Mouse (Mus musculus) embryonic facial prominence, embryonic 15.5 days (tissue): Measurements from ENCODE around the gene Icam2. TPM values are rescaled to one million over a fixed set of nuclear protein-coding genes. Genes with fewer than 3 reads are reported as not detected.
A peak's percentile ranks its signal among the peaks of the same experiment; 100 is the strongest.

ENCODE experiments used
- ATAC-seq: fragments of 200-750 bp; cut with Nextera tagmentation; 2 replicates; pipeline ENCODE4 v1.8.0; 2017; ENCODE audit warnings: low read depth, moderate TSS enrichment; ENCODE audit not compliant: insufficient number of reproducible peaks, low FRiP score, low TSS enrichment
- H3K27ac ChIP-seq: fragments of 300-500 bp; sonication (generic); replicated peaks from 2 replicates; pipeline ENCODE4 v1.5.1; 2015; ENCODE audit warnings: mild to moderate bottlenecking, inconsistent platforms
- H3K27me3 ChIP-seq: fragments of 300-500 bp; sonication (generic); 2 replicates; pipeline ENCODE4 v1.6.1; 2015; ENCODE audit warnings: inconsistent platforms
- H3K36me3 ChIP-seq: fragments of 300-500 bp; sonication (generic); 2 replicates; pipeline ENCODE4 v1.6.1; 2015; ENCODE audit warnings: mild to moderate bottlenecking, inconsistent platforms
- H3K4me1 ChIP-seq: fragments of 300-500 bp; sonication (generic); 2 replicates; pipeline ENCODE4 v1.6.1; 2015; ENCODE audit warnings: inconsistent platforms
- H3K4me2 ChIP-seq: fragments of 300-500 bp; sonication (generic); replicated peaks from 2 replicates; pipeline ENCODE4 v1.6.1; 2015; ENCODE audit warnings: mild to moderate bottlenecking, inconsistent platforms
- H3K4me3 ChIP-seq: fragments of 300-500 bp; sonication (generic); replicated peaks from 2 replicates; pipeline ENCODE4 v1.5.1; 2015; ENCODE audit warnings: mild to moderate bottlenecking, inconsistent platforms
- H3K9ac ChIP-seq: fragments of 300-500 bp; sonication (generic); 2 replicates; pipeline ENCODE4 v1.6.1; 2015; ENCODE audit warnings: inconsistent platforms
- H3K9me3 ChIP-seq: fragments of 300-500 bp; sonication (generic); replicated peaks from 2 replicates; pipeline ENCODE4 v1.6.1; 2016; ENCODE audit warnings: inconsistent platforms
- WGBS: fragments of 180-500 bp; shearing (Covaris S2); methylation state at CpG from one replicate; pipeline ENCODE4 v1.1.7; 2015; 5-methylcytosine and 5-hydroxymethylcytosine counted together
- polyA plus RNA-seq: library from polyadenylated mRNA; unstranded; fragments of >200 nt; fragmentation: Nextera tagmentation; extraction: Ambion mirVana; gene quantifications from 2 replicates; pipeline ENCODE4 v1.2.1, GENCODE M21; 2015

Icam2 gene
- polyA plus RNA-seq, 1 experiment from 2014 or later = 43.2 TPM

DNA sequence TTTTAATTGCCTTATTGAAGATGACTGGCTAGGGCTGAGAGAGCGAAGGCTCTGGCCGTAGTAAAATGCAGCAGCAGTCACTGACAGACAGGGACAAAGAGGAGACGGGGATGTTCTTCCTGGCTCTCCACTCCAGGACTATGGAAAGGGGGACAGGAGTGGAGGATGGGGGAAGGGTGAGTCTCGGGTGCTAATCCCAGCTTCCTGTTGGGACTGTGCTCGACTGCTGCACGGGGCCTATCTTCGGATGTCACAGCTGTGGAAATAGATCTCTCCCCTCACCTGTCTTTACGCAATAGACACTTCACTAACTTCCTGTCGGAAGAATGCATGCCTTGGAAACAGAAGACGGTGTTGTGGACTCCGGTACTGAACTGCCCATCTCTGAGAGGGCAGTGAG is 13.9 kb downstream of the Icam2 start:
- peak overlapping the region; percentile 17; the same call in 1 of the 2 replicates for H3K27ac ChIP-seq
- H3K4me2 ChIP-seq = no peak overlapping the region
- H3K27me3 ChIP-seq = no peaks in the 10 kb centered on the region
- no peak overlapping the region for H3K4me3 ChIP-seq
- no peaks in the 10 kb centered on the region for H3K9me3 ChIP-seq
- peaks cover 15% of the 10 kb centered on the region for H3K4me1 ChIP-seq
- H3K9ac ChIP-seq = no peak overlapping the region
- H3K36me3 ChIP-seq = no peaks in the 10 kb centered on the region
- ATAC-seq = peak; percentile 23; the same call in 1 of the 2 replicates
- WGBS = 37% methylated on average over 11 of the region's 11 CpGs

DNA sequence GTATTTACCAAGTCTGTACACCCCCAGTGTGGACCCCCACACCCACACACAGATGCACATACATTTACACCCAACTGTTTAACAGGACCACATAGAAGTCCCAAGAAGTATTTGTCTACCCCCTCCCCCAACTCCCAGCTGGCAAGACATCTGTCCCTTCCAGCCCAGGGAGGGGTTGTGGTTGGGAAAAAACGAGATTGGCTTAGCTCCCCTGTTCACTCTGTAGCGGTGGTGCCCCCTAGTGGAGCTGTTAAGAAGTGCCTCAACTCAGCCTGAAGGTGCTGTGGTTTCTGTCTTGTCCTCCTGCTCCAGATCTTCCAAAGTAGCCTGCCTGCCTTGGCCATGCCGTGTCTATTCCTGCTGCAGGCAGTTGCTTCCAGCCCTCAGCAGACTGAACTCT is 21.6 kb downstream of the Icam2 start:
- no peak overlapping the region for H3K27ac ChIP-seq
- no peak overlapping the region for H3K4me3 ChIP-seq
- WGBS = 11% methylated on average over 3 of the region's 3 CpGs
- H3K27me3 ChIP-seq = no peaks in the 10 kb centered on the region
- H3K9ac ChIP-seq = no peak overlapping the region
- peak; percentile 52 for ATAC-seq
- no peaks in the 10 kb centered on the region for H3K36me3 ChIP-seq
- H3K4me1 ChIP-seq = peaks cover 18% of the 10 kb centered on the region
- no peaks in the 10 kb centered on the region for H3K9me3 ChIP-seq
- no peak overlapping the region for H3K4me2 ChIP-seq

DNA sequence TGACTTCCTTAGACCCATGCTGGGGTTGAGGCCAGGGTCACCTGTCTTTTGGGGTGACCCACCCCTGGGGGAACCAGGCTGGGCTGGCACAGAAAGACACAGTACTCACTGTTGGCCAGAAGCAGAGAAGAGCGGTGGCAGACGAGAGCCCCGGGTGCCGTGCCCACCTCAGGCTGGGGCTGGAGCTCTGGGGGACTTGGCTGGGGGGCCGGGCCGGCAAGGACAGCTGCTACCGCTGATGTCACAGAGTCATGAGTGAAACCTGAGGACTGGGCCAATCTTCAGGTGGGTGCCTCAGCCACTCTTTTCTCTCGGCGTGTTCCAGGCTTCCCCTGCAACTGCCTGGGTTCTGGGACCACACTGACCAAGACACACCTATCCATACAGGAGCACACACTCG is 22.5 kb downstream of the Icam2 start, which contains the start of gene Prr29:
Gene Prr29, plus strand, starts transcription at position 107 of the 400 bp plus-strand sequence.
- 44% methylated on average over 10 of the region's 10 CpGs for WGBS
- no peak within 1 kb of the TSS for H3K4me3 ChIP-seq
- no peaks in the 10 kb centered on the region for H3K27me3 ChIP-seq
- H3K4me1 ChIP-seq = peaks cover 18% of the 10 kb centered on the region
- ATAC-seq = no peak
- peak within 1 kb of the TSS; percentile 27; the same call in 1 of the 2 replicates for H3K4me2 ChIP-seq
- H3K27ac ChIP-seq = no peak within 1 kb of the TSS
- H3K9ac ChIP-seq = no peak within 1 kb of the TSS
- H3K36me3 ChIP-seq = no peaks in the 10 kb centered on the region
- H3K9me3 ChIP-seq = no peaks in the 10 kb centered on the region

DNA sequence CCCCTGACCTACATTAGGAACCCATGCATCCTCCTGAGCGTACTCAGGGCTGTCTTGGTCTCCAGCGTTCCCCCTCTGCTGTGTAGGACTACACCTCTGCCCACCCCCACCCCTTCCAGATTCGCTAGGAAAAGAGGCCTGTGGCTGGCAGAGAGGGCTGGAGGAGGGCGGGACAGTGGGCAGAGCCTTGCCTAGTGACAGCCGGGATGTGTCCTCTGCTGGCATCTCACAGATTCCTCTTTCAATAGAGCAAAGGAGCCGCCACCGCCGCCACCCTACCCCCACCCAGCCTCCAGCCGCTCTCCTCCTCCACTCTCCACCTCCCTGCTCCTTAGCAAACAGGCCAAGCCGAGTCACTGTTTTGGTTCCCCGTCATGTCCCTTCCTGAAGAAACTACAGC is 23.2 kb downstream of the Icam2 start:
- Histone ChIP-seq H3K9me3 (no peaks in the 10 kb centered on the region), H3K36me3 (no peaks in the 10 kb centered on the region), H3K4me1 (peaks cover 18% of the 10 kb centered on the region), H3K27ac (no peak overlapping the region), H3K4me3 (no peak overlapping the region), H3K27me3 (no peaks in the 10 kb centered on the region), H3K9ac (no peak overlapping the region), H3K4me2 (peak overlapping the region; percentile 27; the same call in 1 of the 2 replicates)
- 11% methylated on average over 11 of the region's 11 CpGs for WGBS
- peak; percentile 31; the same call in 1 of the 2 replicates for ATAC-seq

DNA sequence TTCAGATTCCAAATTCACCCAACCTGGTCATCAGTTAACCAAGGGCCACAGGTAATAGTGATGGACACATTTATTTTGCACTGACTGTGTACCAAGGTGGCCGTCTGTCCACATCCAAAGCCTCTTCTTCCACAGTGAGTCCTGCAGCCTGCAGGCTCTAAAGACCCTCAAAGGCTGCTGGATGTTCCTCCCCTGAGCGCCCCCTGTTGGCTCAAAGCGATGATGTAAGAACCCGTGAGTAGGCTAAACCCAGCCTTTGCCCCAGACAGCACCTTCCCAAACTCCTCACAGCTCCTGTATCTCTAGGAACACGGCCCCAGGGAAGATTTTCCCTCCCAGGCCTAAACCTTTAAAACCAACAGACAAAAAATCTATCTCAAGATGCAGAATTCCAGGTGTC is 28.5 kb downstream of the Icam2 start:
- Histone ChIP-seq H3K9me3 (no peaks in the 10 kb centered on the region), H3K4me1 (no peaks in the 10 kb centered on the region), H3K9ac (no peak overlapping the region), H3K4me3 (no peak overlapping the region), H3K27ac (no peak overlapping the region), H3K36me3 (no peaks in the 10 kb centered on the region), H3K27me3 (no peaks in the 10 kb centered on the region), H3K4me2 (no peak overlapping the region)
- WGBS = 21% methylated on average over 5 of the region's 5 CpGs
- no peak for ATAC-seq

DNA sequence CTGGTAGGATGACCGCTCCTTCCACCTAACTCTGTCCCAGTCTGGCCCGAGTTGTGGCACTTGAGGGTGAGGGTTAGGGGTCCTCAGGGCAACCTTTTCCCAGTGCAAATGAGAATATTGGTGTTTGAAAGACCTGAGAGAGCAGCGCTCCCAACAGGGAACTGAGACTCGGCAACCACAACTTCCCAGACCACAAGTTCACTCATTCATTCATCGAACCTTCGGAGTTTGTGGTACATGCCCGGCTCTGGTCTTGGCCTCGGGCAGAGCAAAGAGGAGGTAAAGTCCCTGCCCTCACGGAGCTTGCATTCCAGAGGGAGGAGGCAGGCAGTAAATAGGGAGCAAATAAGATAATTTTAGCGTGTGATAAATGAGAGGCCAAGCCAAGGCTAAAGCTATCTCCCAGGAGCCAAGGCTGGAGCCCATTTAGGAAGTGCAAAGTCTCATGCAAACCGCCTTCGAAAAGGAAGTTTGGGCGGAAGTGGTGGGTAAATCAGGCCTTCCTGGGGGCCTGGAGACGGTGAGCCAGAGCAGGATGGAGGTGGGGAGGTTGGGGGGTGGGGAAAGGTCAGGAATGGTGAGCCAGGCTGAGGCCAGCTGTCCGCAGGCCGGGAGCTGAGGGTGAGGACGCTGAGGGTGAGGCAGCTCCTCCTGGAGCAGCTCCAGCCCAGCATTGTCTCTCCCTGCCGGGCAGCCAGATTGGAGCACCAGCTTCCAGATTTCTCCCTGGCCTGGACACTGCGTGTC is 32.3 kb downstream of the Icam2 start:
- no peaks in the 10 kb centered on the region for H3K36me3 ChIP-seq
- H3K4me3 ChIP-seq = no peak overlapping the region
- H3K27me3 ChIP-seq = no peaks in the 10 kb centered on the region
- no peak for ATAC-seq
- H3K4me2 ChIP-seq = no peak overlapping the region
- no peaks in the 10 kb centered on the region for H3K4me1 ChIP-seq
- H3K27ac ChIP-seq = no peak overlapping the region
- no peaks in the 10 kb centered on the region for H3K9me3 ChIP-seq
- 61% methylated on average over 19 of the region's 19 CpGs for WGBS
- H3K9ac ChIP-seq = no peak overlapping the region

DNA sequence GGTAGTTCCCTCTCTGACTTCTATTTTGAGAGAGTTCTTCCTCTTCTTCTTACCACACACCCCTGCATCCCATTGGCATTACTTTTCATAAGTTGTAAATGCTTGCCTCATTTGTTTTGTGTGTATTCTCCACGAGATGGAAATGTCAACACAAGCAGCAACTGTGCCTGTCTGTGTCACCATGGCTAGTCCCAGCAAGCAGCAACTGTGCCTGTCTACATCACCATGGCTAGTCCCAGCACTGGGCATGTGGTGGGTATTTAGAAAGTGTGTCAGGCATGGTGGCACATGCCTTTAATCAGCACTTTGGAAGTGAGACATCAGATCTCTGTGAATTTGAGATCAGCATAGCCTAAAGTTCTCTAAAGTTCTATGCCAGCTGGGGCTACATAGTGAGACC is 33.7 kb downstream of the Icam2 start:
- Histone ChIP-seq H3K27ac (no peak overlapping the region), H3K36me3 (no peaks in the 10 kb centered on the region), H3K9me3 (no peaks in the 10 kb centered on the region), H3K27me3 (no peaks in the 10 kb centered on the region), H3K4me1 (no peaks in the 10 kb centered on the region), H3K4me2 (no peak overlapping the region), H3K4me3 (no peak overlapping the region), H3K9ac (no peak overlapping the region)
- 56% methylated on average over 1 of the region's 1 CpGs for WGBS
- ATAC-seq = no peak

DNA sequence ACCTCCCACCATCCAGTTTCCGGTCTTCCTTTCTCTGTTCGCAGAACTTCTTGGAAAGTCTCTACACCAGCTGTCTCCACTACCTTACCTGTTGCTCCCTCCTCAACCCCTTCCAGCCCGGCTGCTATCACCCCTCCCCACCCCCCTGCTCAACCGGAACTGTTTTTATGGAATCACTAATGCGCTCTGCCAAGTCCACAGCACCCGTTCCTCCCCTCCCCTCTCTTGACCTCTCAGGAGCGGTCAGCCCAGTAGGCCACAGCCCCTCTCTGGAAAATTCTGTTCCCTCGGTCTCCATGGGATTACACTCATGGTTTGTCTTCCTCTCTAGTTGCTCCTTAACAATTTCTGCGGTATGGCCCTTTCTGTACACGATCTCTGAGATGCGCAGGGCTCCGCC is 34.7 kb downstream of the Icam2 start, which contains the start of gene Scn4a:
Gene Scn4a, minus strand, starts transcription at position 101 of the 400 bp plus-strand sequence.
- no peaks in the 10 kb centered on the region for H3K27me3 ChIP-seq
- 83% methylated on average over 12 of the region's 12 CpGs for WGBS

DNA sequence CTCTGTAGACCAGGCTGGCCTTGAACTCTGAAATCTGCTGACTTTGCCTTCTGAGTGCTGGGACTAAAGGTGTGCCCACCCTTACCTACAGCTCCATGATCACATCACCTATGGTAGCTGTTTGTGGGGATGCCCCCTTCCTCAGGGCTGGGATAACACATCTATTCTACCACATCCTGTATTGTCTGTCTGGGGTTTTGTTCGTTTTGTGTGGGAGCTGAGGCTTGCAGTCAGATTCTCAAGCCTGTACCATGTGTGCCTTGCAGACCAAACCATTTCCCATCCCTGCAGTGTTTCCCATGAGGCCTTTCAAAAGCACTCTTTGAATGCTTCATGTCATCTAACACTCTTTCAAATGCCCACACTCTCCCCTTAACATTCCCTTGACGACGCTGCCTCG is 35.9 kb downstream of the Icam2 start:
- Histone ChIP-seq H3K36me3 (no peaks in the 10 kb centered on the region), H3K4me2 (no peak overlapping the region), H3K27ac (no peak overlapping the region), H3K9ac (no peak overlapping the region), H3K27me3 (no peaks in the 10 kb centered on the region), H3K9me3 (no peaks in the 10 kb centered on the region), H3K4me3 (no peak overlapping the region), H3K4me1 (no peaks in the 10 kb centered on the region)
- no peak for ATAC-seq
- 68% methylated on average over 4 of the region's 4 CpGs for WGBS

More for the DNA sequence above, 34.7 kb downstream of the Icam2 start, which contains the start of gene Scn4a:
- H3K9me3 ChIP-seq = no peaks in the 10 kb centered on the region
- no peak within 1 kb of the TSS for H3K9ac ChIP-seq
- ATAC-seq = no peak
- no peak within 1 kb of the TSS for H3K27ac ChIP-seq
- no peaks in the 10 kb centered on the region for H3K4me1 ChIP-seq
- no peaks in the 10 kb centered on the region for H3K36me3 ChIP-seq
- H3K4me3 ChIP-seq = no peak within 1 kb of the TSS
- no peak within 1 kb of the TSS for H3K4me2 ChIP-seq

DNA sequence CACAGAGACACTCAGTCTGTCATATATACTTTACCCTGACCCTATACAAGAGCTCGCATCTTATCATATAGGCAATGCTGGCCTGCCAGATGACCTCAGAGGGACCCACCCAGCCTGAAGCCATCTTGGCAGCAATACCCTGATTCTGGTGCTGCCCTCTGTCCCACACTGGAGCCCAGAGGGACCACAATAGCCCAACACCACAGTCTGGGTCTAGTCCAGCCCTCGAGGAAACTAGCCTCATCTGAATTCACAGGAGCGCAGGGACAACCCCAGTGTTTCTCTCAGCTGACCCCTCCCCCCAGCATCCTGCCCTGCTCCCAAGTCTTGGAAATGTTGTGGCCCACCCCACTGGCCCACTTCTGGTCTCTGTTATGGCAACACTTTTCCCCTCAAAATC is 36.6 kb downstream of the Icam2 start:
- Histone ChIP-seq H3K4me2 (no peak overlapping the region), H3K36me3 (no peaks in the 10 kb centered on the region), H3K9ac (no peak overlapping the region), H3K9me3 (no peaks in the 10 kb centered on the region), H3K27me3 (no peaks in the 10 kb centered on the region), H3K4me3 (no peak overlapping the region), H3K4me1 (no peaks in the 10 kb centered on the region), H3K27ac (no peak overlapping the region)
- ATAC-seq = no peak
- WGBS = 53% methylated on average over 3 of the region's 3 CpGs

DNA sequence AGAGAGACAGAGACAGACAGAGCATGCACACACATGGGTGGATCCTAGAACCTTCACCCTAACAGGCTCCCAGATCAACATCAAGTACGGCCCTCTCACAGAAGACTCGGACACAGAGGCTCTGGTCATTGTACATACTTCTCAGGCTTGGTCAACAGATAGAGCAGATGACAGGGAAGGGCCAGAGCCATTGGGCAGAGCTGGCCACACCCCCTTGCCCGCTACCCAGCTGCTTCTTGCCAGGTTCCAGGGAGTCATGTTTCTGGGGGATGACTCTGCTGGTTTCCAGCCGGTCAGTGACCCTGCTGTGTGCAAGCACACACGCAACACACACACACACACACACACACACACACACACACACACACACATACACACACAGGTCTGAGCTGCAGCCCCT is 37.0 kb downstream of the Icam2 start:
- no peaks in the 10 kb centered on the region for H3K4me1 ChIP-seq
- H3K9me3 ChIP-seq = no peaks in the 10 kb centered on the region
- no peak overlapping the region for H3K9ac ChIP-seq

DNA sequence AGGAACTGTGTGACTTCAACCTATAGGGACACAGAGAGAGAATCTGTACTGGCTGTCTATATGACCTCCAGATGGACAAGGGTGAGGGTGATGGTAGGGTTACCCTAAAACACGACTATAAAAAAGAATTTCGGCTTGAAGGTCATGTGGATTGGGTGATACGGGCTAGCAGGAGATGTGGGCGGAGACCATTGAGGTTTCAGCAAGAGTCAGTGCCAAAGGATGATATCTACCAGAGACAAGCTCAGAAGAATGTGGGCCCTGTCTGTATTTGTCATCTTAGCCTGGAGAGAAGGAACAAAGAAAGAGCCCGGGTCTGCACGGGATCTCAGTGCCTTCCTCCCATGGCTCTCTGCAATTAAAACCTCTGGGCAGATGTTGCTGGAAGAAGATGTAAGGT is 38.1 kb downstream of the Icam2 start:
- Histone ChIP-seq H3K9me3 (no peaks in the 10 kb centered on the region), H3K4me3 (no peak overlapping the region), H3K36me3 (no peaks in the 10 kb centered on the region), H3K4me2 (no peak overlapping the region), H3K4me1 (0 out of 2 replicates have a peak, but pooled peaks cover 4% of the 10 kb centered on the region), H3K27me3 (no peaks in the 10 kb centered on the region), H3K9ac (no peak overlapping the region), H3K27ac (no peak overlapping the region)
- 86% methylated on average over 6 of the region's 6 CpGs for WGBS
- ATAC-seq = no peak

More for the DNA sequence above, 37.0 kb downstream of the Icam2 start:
- no peak overlapping the region for H3K4me3 ChIP-seq
- ATAC-seq = no peak
- H3K36me3 ChIP-seq = no peaks in the 10 kb centered on the region
- H3K27me3 ChIP-seq = no peaks in the 10 kb centered on the region
- H3K27ac ChIP-seq = no peak overlapping the region
- 33% methylated on average over 5 of the region's 5 CpGs for WGBS
- H3K4me2 ChIP-seq = no peak overlapping the region
